Mouse (Mus musculus): Measurements from ENCODE around the gene Trhde.

Trhde gene

DNA sequence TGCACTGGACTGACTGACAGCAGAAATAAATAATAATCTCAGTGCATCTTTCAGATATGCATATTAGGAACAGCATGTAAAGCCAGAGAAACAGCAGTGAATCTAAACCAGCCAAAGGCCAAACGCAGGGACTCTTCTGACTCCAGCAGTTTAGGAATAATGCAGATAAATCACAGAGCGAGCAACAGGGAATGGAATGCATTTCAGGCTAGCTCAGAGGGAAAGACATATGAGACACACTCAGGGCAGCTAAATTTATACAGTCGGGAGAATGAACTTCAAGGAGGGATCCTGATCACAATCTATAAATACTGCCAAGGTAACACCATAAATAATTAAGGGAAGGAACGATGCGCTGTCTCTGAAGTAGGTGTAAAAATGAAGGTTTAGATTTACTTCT, 66.4 kb downstream of the Trhde start:
- no peak for DNase-seq (ENCODE audit: low spot score)

- no peak for DNase-seq (ENCODE audit: low spot score)
Observed at GRCm38 (mm10) chr10:114735111-114735510, 67.0 kb downstream of the Trhde start.

GRCm38 (mm10) chr10:114725591-114725990, 76.5 kb downstream of the Trhde start:
- DNase-seq (ENCODE audit: low spot score) = no peak

DNA sequence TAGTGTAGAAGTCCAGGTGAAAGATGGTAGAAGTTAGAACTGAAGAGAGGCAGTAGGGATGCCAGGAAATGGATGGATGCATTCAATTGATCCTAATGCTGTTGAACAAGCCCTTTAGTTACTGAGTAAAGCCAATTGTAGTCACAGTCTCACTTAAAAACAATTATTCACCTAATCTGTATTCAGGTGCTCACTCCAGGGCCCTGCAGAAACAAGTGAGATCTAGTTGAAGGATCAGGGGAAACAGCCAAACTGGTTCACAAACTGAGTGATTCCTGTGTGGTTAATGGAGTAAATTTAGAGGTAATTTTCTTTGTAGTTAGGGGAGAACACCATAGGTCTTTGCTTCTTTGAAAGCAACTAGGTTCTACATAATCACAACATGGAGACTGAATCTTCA, 100.3 kb downstream of the Trhde start:
- DNase-seq (ENCODE audit: low spot score) = no peak

- DNase-seq (ENCODE audit: low spot score) = no peak
Observed at GRCm38 (mm10) chr10:114671791-114672415, 130.2 kb downstream of the Trhde start.

GRCm38 (mm10) chr10:114593046-114593445, 209.1 kb downstream of the Trhde start:
- DNase-seq (ENCODE audit: low spot score) = no peak

GRCm38 (mm10) chr10:114578926-114579325, 223.2 kb downstream of the Trhde start:
- DNase-seq (ENCODE audit: low spot score) = no peak

- DNase-seq (ENCODE audit: low spot score) = no peak
Observed at GRCm38 (mm10) chr10:114567891-114568290, 234.2 kb downstream of the Trhde start.

DNA sequence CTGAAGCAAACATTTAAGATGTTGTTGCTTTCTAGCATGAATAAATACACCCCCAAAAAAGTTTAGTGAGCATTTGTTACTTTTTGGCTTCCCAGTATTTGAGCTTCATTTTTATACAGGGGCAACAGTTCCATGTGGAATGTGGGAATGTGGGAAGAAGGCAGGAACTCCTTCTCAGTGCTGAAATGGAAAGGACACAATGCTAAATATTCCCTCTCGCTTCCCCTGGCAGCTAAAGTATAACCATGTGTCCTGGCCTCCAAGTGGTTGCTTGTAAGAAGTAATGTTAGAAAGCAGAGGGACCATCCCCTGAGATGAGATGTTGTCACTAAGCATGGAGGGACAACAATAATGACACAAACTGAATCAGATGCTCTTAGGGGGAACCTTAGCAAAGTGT, 292.9 kb downstream of the Trhde start:
- no peak for DNase-seq (ENCODE audit: low spot score)

DNA sequence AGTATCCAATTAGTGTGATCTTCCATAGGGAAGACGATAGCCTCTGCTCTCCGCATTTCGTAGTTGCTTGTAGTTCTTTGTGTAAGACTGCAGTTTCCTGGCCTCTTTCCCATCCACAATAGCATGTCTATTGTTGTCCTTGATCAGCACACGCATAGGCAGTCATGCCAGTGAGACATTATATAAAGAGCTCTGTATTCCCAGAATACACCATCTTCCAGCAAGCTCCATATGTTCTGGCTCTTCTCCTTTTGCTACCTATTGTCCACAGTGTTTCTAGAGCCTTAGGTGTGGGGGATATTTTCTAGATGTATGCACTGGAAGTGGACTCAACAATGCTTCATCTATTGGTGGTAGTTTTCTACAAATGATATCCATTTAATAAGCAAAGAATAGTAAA, 313.3 kb downstream of the Trhde start:
- DNase-seq (ENCODE audit: low spot score) = no peak

DNA sequence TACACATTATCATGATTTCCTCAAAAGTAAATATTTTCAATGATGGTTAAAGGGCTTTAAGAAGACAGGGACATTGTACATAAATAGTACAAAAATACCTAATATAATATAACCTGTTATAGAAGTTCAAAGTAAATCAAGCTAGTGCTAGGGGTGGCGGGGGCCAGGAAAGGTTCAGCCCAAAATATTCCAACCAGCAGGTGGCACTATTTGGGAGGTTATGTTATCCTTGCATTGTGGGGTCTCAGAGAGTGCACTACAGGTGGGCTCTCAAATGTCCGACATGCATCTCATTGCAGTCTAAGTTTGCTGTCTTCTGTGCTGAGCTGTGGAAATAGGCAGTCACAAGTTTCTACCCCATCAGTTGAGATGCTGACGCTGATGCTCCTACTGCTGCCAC, 346.5 kb downstream of the Trhde start:
- no peak for DNase-seq (ENCODE audit: low spot score)

DNA sequence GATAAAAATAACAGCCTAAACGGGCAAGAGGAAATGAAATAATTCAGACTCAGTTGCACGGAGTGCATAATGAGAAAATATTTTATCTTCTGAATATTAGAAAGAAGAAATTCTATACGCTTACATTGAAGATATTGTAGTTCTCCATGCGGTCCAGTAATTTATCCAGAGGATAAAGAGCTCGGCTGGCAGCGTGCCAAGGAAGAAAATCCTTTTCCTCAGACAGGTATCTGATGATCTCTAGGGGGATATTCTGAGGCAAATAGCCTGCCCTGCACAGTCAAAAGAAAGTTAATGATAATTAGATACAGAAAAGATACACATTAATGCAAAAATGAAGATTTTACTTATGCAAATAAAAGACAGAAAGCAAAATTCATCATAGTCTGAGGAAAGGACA, 354.0 kb downstream of the Trhde start:
- DNase-seq (ENCODE audit: low spot score) = no peak

DNA sequence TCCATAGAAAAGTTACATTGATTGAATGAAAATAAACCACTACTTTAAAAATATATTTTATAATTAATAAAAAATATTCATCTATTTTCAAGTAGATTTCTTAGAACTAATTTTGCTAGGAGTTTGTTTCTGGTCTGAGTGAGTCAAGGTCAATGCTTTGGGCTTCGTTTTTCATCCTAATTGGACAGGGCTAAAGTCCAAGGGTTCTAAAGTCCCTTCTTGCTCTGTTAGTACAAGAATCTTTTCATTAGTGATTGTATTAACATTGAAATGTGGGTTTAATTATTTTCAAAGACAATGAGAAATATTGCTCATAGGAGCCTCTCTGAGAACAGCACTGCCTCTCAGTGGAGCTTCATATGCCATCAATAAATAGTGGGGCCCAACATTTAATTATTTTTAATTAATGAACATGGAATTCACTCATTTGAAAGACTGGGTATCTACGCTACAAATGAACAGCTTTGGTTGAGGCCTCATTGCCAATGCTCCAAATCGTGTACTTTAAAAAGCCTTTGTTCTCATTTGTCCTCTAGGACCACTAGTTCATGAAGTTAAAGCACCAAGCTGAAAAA, 383.1 kb downstream of the Trhde start:
- no peak for DNase-seq (ENCODE audit: low spot score)

DNA sequence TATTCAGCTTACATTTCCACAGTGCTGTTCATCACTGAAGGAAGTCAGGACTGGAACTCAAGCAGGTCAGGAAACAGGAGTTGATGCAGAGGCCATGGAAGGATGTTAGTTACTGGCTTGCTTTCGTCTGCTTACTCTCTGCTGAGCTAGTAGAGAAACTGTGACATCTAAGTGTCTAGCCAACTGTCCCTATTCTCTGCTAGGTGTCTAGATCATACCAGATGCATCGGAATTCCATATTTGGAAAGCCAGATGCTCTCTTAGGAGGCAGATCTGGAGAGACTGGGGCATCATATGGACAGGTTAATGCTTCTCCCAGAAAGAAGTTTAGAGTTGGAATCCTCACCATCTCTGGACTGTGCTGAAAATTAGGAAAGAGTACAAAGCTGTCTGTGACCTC, 386.4 kb downstream of the Trhde start:
- DNase-seq (ENCODE audit: low spot score) = no peak

GRCm38 (mm10) chr10:114405260-114405659, 396.8 kb downstream of the Trhde start:
- no peak for DNase-seq (ENCODE audit: low spot score)

- no peak for DNase-seq (ENCODE audit: low spot score)
Observed at GRCm38 (mm10) chr10:114403795-114404194, 398.3 kb downstream of the Trhde start.

- no peak for DNase-seq (ENCODE audit: low spot score)
Observed at GRCm38 (mm10) chr10:114370804-114371203, 431.3 kb downstream of the Trhde start.

DNA sequence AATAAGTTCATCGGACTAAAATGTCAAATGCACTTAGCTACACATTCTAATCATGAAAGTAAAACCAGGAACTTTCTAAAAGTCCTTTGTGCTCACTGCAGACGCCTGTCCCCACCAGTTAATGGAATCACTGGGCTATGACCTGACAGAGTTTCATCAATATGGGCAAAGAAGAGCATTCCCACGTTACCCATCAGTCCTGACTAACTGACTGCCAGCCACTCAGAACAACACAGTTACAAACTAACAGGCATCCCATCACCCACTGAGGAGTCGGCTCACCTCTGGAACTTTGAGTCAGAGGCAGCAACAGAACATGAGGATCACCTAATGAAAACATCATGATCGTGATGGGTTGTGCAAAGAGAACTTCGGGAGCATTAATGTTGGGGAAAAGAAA, 438.7 kb downstream of the Trhde start:
- no peak for DNase-seq (ENCODE audit: low spot score)

GRCm38 (mm10) chr10:114362631-114363030, 439.5 kb downstream of the Trhde start:
- DNase-seq (ENCODE audit: low spot score) = no peak
